ENCODE assay signal across 10 mouse cellular contexts in the genomic region with DNA sequence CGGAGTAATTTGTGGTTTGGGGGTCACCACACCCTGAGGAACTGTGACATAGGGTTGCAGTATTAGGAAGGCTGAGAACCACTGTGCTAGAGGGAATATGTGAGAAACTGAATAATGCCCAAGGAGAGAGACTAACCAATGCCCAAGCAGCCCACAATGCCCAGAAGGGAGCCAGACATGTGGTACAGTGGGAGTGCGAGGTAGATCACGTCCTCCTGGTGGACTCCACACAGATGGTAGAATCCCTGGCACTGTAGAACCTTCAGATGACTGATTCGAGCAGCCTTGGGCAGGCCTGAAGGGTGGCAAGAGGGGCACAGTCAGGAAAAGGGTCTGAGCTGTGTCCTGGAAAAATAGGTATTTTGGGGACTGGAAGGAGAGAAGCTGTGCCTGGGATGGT. TPM values are rescaled to one million over a fixed set of nuclear protein-coding genes. Genes with fewer than 3 reads are reported as not detected.
DNase-seq lines count a peak whose midpoint lies in the region; ATAC-seq lines count a peak whose summit lies in the region.
"Had no signal": no experiment of that assay in that cellular context is flagged by ENCODE, and none has a peak within 500 bp of the region (broad histone marks: within the 10 kb centered on the region; RNA-seq: fewer than 3 reads in every experiment).

No protein-coding gene starts in this region.

- H3K9me3 ChIP-seq in kidney, embryonic 14.5 days (ENCODE audit: control insufficient read depth, low read length), result no peaks in the 10 kb centered on the region; the same call in 1 of the 2 replicates
- H3K9me3 ChIP-seq in embryonic facial prominence, embryonic 15.5 days (replicated peaks), result no peaks in the 10 kb centered on the region
- no peaks in the 10 kb centered on the region for H3K9me3 ChIP-seq in hindbrain, embryonic 14.5 days (ENCODE audit: control insufficient read depth, low read length)
- H3K9me3 ChIP-seq in midbrain, embryonic 16.5 days (replicated peaks; ENCODE audit: control insufficient read depth, low read length, poor library complexity, severe bottlenecking), result no peaks in the 10 kb centered on the region
- H3K9me3 ChIP-seq: G1E had no signal

- no peak overlapping the region for H3K27ac ChIP-seq in kidney, embryonic 14.5 days (ENCODE audit: low read depth, low read length)
- peak overlapping the region; percentile 95; the same call in 1 of the 2 replicates for H3K27ac ChIP-seq in embryonic facial prominence, embryonic 15.5 days (replicated peaks)
- H3K27ac ChIP-seq in hindbrain, embryonic 14.5 days, result 0 out of 2 replicates have a peak overlapping the region, but pooled peaks have one; percentile 96
- peak overlapping the region; percentile 98 for H3K27ac ChIP-seq in midbrain, embryonic 16.5 days (ENCODE audit: low read length)

- H3K4me3 ChIP-seq in kidney, embryonic 14.5 days (ENCODE audit: low read length), result peak overlapping the region; percentile 60; the same call in 1 of the 2 replicates
- peak overlapping the region; percentile 73 for H3K4me3 ChIP-seq in embryonic facial prominence, embryonic 15.5 days (replicated peaks)
- H3K4me3 ChIP-seq in hindbrain, embryonic 14.5 days (replicated peaks; ENCODE audit: low read length), result peak overlapping the region; percentile 68
- peak overlapping the region; percentile 77 for H3K4me3 ChIP-seq in midbrain, embryonic 16.5 days (ENCODE audit: low read depth, low read length)

- 83% methylated on average over 4 of the region's 4 CpGs for WGBS in kidney, embryonic 14.5 days
- 52% methylated on average over 4 of the region's 4 CpGs for WGBS in embryonic facial prominence, embryonic 15.5 days
- WGBS in hindbrain, embryonic 14.5 days, result 71% methylated on average over 4 of the region's 4 CpGs
- 78% methylated on average over 4 of the region's 4 CpGs for WGBS in midbrain, embryonic 16.5 days

- H3K4me1 ChIP-seq in kidney, embryonic 14.5 days (ENCODE audit: control insufficient read depth, insufficient read depth, low read length), result peaks cover 17% of the 10 kb centered on the region
- peaks cover 51% of the 10 kb centered on the region for H3K4me1 ChIP-seq in embryonic facial prominence, embryonic 15.5 days
- peaks cover 30% of the 10 kb centered on the region for H3K4me1 ChIP-seq in hindbrain, embryonic 14.5 days (replicated peaks; ENCODE audit: control insufficient read depth, insufficient read depth, low read length)
- H3K4me1 ChIP-seq in midbrain, embryonic 16.5 days (ENCODE audit: control insufficient read depth, insufficient read depth, low read length), result peaks cover 34% of the 10 kb centered on the region

- peak overlapping the region; percentile 74; the same call in 1 of the 2 replicates for H3K9ac ChIP-seq in kidney, embryonic 14.5 days (ENCODE audit: low read depth, low read length)
- no peak overlapping the region for H3K9ac ChIP-seq in embryonic facial prominence, embryonic 15.5 days
- H3K9ac ChIP-seq in hindbrain, embryonic 14.5 days, result peak overlapping the region; percentile 92
- H3K9ac ChIP-seq in midbrain, embryonic 16.5 days (ENCODE audit: low read depth, low read length), result peak overlapping the region; percentile 98

- H3K27me3 ChIP-seq in kidney, embryonic 14.5 days (ENCODE audit: control insufficient read depth, insufficient read depth, low read length), result no peaks in the 10 kb centered on the region
- no peaks in the 10 kb centered on the region for H3K27me3 ChIP-seq in embryonic facial prominence, embryonic 15.5 days
- H3K27me3 ChIP-seq in hindbrain, embryonic 14.5 days (ENCODE audit: control insufficient read depth, insufficient read depth, low read length), result no peaks in the 10 kb centered on the region
- H3K27me3 ChIP-seq in midbrain, embryonic 16.5 days (ENCODE audit: control insufficient read depth, insufficient read depth, low read depth, low read length), result no peaks in the 10 kb centered on the region

- peak overlapping the region; percentile 98 for H3K4me2 ChIP-seq in kidney, embryonic 14.5 days (replicated peaks; ENCODE audit: low read depth, low read length)
- peak overlapping the region; percentile 95 for H3K4me2 ChIP-seq in embryonic facial prominence, embryonic 15.5 days (replicated peaks)
- H3K4me2 ChIP-seq in hindbrain, embryonic 14.5 days (replicated peaks), result peak overlapping the region; percentile 85
- peak overlapping the region; percentile 80 for H3K4me2 ChIP-seq in midbrain, embryonic 16.5 days (ENCODE audit: low read length)

- peaks cover 35% of the 10 kb centered on the region for H3K36me3 ChIP-seq in kidney, embryonic 14.5 days (ENCODE audit: control insufficient read depth, insufficient read depth, low read length)
- peaks cover 33% of the 10 kb centered on the region for H3K36me3 ChIP-seq in embryonic facial prominence, embryonic 15.5 days
- peaks cover 49% of the 10 kb centered on the region for H3K36me3 ChIP-seq in hindbrain, embryonic 14.5 days (replicated peaks; ENCODE audit: control insufficient read depth, insufficient read depth)
- H3K36me3 ChIP-seq in midbrain, embryonic 16.5 days (ENCODE audit: control insufficient read depth, insufficient read depth, low read length), result peaks cover 29% of the 10 kb centered on the region

- DNase-seq in kidney, adult 18-20 months, result no peak
- no peak for DNase-seq in hindbrain, embryonic 14.5 days (ENCODE audit: low spot score)
- no peak for DNase-seq in spleen, postnatal 36 days (ENCODE audit: low spot score in 2 of 2)
- no peak for DNase-seq in T-cell, adult 2 months (ENCODE audit: low spot score)
- no peak for DNase-seq in frontal cortex, adult 2 months (ENCODE audit: extremely low spot score in 1 of 2, low spot score in 1 of 2)
- DNase-seq: right cerebral cortex, postnatal 14 days had no signal

- no peak for ATAC-seq in kidney, embryonic 14.5 days (ENCODE audit: low FRiP score, low TSS enrichment)
- ATAC-seq in embryonic facial prominence, embryonic 15.5 days (ENCODE audit: insufficient number of reproducible peaks, low FRiP score, low TSS enrichment, low read depth), result no peak
- ATAC-seq in hindbrain, embryonic 14.5 days (ENCODE audit: low FRiP score), result no peak
- ATAC-seq in midbrain, embryonic 16.5 days, result no peak

RNA-seq across cellular contexts. Expression of gene Slc27a3, which starts 1.5 kb away (rescaled TPM):
- polyA plus RNA-seq in kidney, embryonic 14.5 days (2014; fragmentation: Nextera tagmentation; extraction: Ambion mirVana), result 8.2 and 12.3 TPM in 2 replicates
- 32.1 and 34.6 TPM in 2 replicates for polyA plus RNA-seq in embryonic facial prominence, embryonic 15.5 days (2015; fragmentation: Nextera tagmentation; extraction: Ambion mirVana)
- 24.1 and 24.8 TPM in 2 replicates for polyA plus RNA-seq in hindbrain, embryonic 14.5 days (2014; fragmentation: Nextera tagmentation; extraction: Ambion mirVana)
- polyA plus RNA-seq in midbrain, embryonic 16.5 days (2015; fragmentation: Nextera tagmentation; extraction: Ambion mirVana), result 30.7 and 33.8 TPM in 2 replicates
- polyA plus RNA-seq in frontal cortex, adult 2 months (2012; rRNA removed), result 7.9 and 8.4 TPM in 2 replicates

RNA-seq across cellular contexts. Expression of gene Ints3, which starts 45.2 kb away (rescaled TPM):
- polyA plus RNA-seq in kidney, embryonic 14.5 days (2014; fragmentation: Nextera tagmentation; extraction: Ambion mirVana), result 24.0 and 39.2 TPM in 2 replicates
- 27.6 and 28.5 TPM in 2 replicates for polyA plus RNA-seq in embryonic facial prominence, embryonic 15.5 days (2015; fragmentation: Nextera tagmentation; extraction: Ambion mirVana)
- polyA plus RNA-seq in hindbrain, embryonic 14.5 days (2014; fragmentation: Nextera tagmentation; extraction: Ambion mirVana), result 32.2 and 36.0 TPM in 2 replicates
- polyA plus RNA-seq in midbrain, embryonic 16.5 days (2015; fragmentation: Nextera tagmentation; extraction: Ambion mirVana), result 30.8 and 31.7 TPM in 2 replicates
- 44.3 and 49.0 TPM in 2 replicates for polyA plus RNA-seq in frontal cortex, adult 2 months (2012; rRNA removed)
